Mouse (Mus musculus): Measurements from ENCODE around the gene Usp35. TPM values are rescaled to one million over a fixed set of nuclear protein-coding genes. Genes with fewer than 3 reads are reported as not detected.

Usp35 gene
- polyA plus RNA-seq, 1 experiment = 9.1 TPM

GRCm38 (mm10) chr7:97309461-97310340, 22.1 kb downstream of the Usp35 start:
- Histone ChIP-seq H3K4me1 (ENCODE audit: control insufficient read depth, insufficient read depth, low read length) (no peaks in the 10 kb centered on the region), H3K27ac (ENCODE audit: insufficient read depth, low read length) (no peak overlapping the region), H3K27me3 (ENCODE audit: control insufficient read depth, insufficient read depth, low read length, poor library complexity, severe bottlenecking) (no peaks in the 10 kb centered on the region), H3K36me3 (ENCODE audit: control insufficient read depth, insufficient read depth, low read length, poor library complexity, severe bottlenecking) (no peaks in the 10 kb centered on the region), H3K9ac (ENCODE audit: low read depth, poor library complexity, severe bottlenecking) (no peak overlapping the region), H3K4me3 (ENCODE audit: low read depth, low read length) (no peak overlapping the region), H3K9me3 (replicated peaks; ENCODE audit: control insufficient read depth, insufficient read depth, low read length, poor library complexity, severe bottlenecking) (no peaks in the 10 kb centered on the region)
- TF ChIP-seq EP300 (IDR thresholded peaks at IDR 0.05; ENCODE audit: insufficient read depth, low read depth, low read length) (no peak), POLR2A (IDR thresholded peaks at IDR 0.05; ENCODE audit: insufficient read depth, low read length) (no peak), CTCF (IDR thresholded peaks at IDR 0.05; ENCODE audit: low read depth, low read length) (no peak)

GRCm38 (mm10) chr7:97307546-97307945, 24.3 kb downstream of the Usp35 start:
- H3K4me1 ChIP-seq (ENCODE audit: control insufficient read depth, insufficient read depth, low read length) = no peaks in the 10 kb centered on the region
- TF ChIP-seq CTCF (IDR thresholded peaks at IDR 0.05; ENCODE audit: low read depth, low read length) (no peak), POLR2A (IDR thresholded peaks at IDR 0.05; ENCODE audit: insufficient read depth, low read length) (no peak), EP300 (IDR thresholded peaks at IDR 0.05; ENCODE audit: insufficient read depth, low read depth, low read length) (no peak)
- H3K9ac ChIP-seq (ENCODE audit: low read depth, poor library complexity, severe bottlenecking) = no peak overlapping the region
- no peaks in the 10 kb centered on the region for H3K27me3 ChIP-seq (ENCODE audit: control insufficient read depth, insufficient read depth, low read length, poor library complexity, severe bottlenecking)
- H3K9me3 ChIP-seq (replicated peaks; ENCODE audit: control insufficient read depth, insufficient read depth, low read length, poor library complexity, severe bottlenecking) = no peaks in the 10 kb centered on the region
- H3K27ac ChIP-seq (ENCODE audit: insufficient read depth, low read length) = no peak overlapping the region
- H3K36me3 ChIP-seq (ENCODE audit: control insufficient read depth, insufficient read depth, low read length, poor library complexity, severe bottlenecking) = no peaks in the 10 kb centered on the region
- H3K4me3 ChIP-seq (ENCODE audit: low read depth, low read length) = no peak overlapping the region

GRCm38 (mm10) chr7:97306813-97307212, 25.0 kb downstream of the Usp35 start:
- H3K27ac ChIP-seq (ENCODE audit: insufficient read depth, low read length) = no peak overlapping the region
- H3K4me1 ChIP-seq (ENCODE audit: control insufficient read depth, insufficient read depth, low read length) = no peaks in the 10 kb centered on the region
- TF ChIP-seq POLR2A (IDR thresholded peaks at IDR 0.05; ENCODE audit: insufficient read depth, low read length) = no peak
- H3K36me3 ChIP-seq (ENCODE audit: control insufficient read depth, insufficient read depth, low read length, poor library complexity, severe bottlenecking) = no peaks in the 10 kb centered on the region
- no peak overlapping the region for H3K9ac ChIP-seq (ENCODE audit: low read depth, poor library complexity, severe bottlenecking)
- H3K9me3 ChIP-seq (replicated peaks; ENCODE audit: control insufficient read depth, insufficient read depth, low read length, poor library complexity, severe bottlenecking) = no peaks in the 10 kb centered on the region
- H3K4me3 ChIP-seq (ENCODE audit: low read depth, low read length) = no peak overlapping the region
- H3K27me3 ChIP-seq (ENCODE audit: control insufficient read depth, insufficient read depth, low read length, poor library complexity, severe bottlenecking) = no peaks in the 10 kb centered on the region

GRCm38 (mm10) chr7:97305206-97305605, 26.6 kb downstream of the Usp35 start:
- Histone ChIP-seq H3K4me1 (ENCODE audit: control insufficient read depth, insufficient read depth, low read length) (no peaks in the 10 kb centered on the region), H3K9ac (ENCODE audit: low read depth, poor library complexity, severe bottlenecking) (no peak overlapping the region), H3K4me3 (ENCODE audit: low read depth, low read length) (no peak overlapping the region), H3K9me3 (replicated peaks; ENCODE audit: control insufficient read depth, insufficient read depth, low read length, poor library complexity, severe bottlenecking) (no peaks in the 10 kb centered on the region), H3K36me3 (ENCODE audit: control insufficient read depth, insufficient read depth, low read length, poor library complexity, severe bottlenecking) (no peaks in the 10 kb centered on the region), H3K27ac (ENCODE audit: insufficient read depth, low read length) (no peak overlapping the region), H3K27me3 (ENCODE audit: control insufficient read depth, insufficient read depth, low read length, poor library complexity, severe bottlenecking) (no peaks in the 10 kb centered on the region)
- TF ChIP-seq EP300 (IDR thresholded peaks at IDR 0.05; ENCODE audit: insufficient read depth, low read depth, low read length) (no peak), POLR2A (IDR thresholded peaks at IDR 0.05; ENCODE audit: insufficient read depth, low read length) (no peak), CTCF (IDR thresholded peaks at IDR 0.05; ENCODE audit: low read depth, low read length) (no peak)

- Histone ChIP-seq H3K27me3 (ENCODE audit: control insufficient read depth, insufficient read depth, low read length, poor library complexity, severe bottlenecking) (no peaks in the 10 kb centered on the region), H3K4me1 (ENCODE audit: control insufficient read depth, insufficient read depth, low read length) (no peaks in the 10 kb centered on the region), H3K27ac (ENCODE audit: insufficient read depth, low read length) (no peak overlapping the region), H3K36me3 (ENCODE audit: control insufficient read depth, insufficient read depth, low read length, poor library complexity, severe bottlenecking) (no peaks in the 10 kb centered on the region), H3K4me3 (ENCODE audit: low read depth, low read length) (no peak overlapping the region), H3K9ac (ENCODE audit: low read depth, poor library complexity, severe bottlenecking) (no peak overlapping the region), H3K9me3 (replicated peaks; ENCODE audit: control insufficient read depth, insufficient read depth, low read length, poor library complexity, severe bottlenecking) (no peaks in the 10 kb centered on the region)
- TF ChIP-seq POLR2A (IDR thresholded peaks at IDR 0.05; ENCODE audit: insufficient read depth, low read length) = no peak
- TF ChIP-seq EP300 (IDR thresholded peaks at IDR 0.05; ENCODE audit: insufficient read depth, low read depth, low read length) = no peak
- TF ChIP-seq CTCF (IDR thresholded peaks at IDR 0.05; ENCODE audit: low read depth, low read length) = no peak
Observed at GRCm38 (mm10) chr7:97304471-97304870, 27.3 kb downstream of the Usp35 start.

- no peaks in the 10 kb centered on the region for H3K36me3 ChIP-seq (ENCODE audit: control insufficient read depth, insufficient read depth, low read length, poor library complexity, severe bottlenecking)
Observed at GRCm38 (mm10) chr7:97303614-97304013, 28.2 kb downstream of the Usp35 start.

More at GRCm38 (mm10) chr7:97303614-97304013, 28.2 kb downstream of the Usp35 start:
- Histone ChIP-seq H3K27me3 (ENCODE audit: control insufficient read depth, insufficient read depth, low read length, poor library complexity, severe bottlenecking) (no peaks in the 10 kb centered on the region), H3K4me3 (ENCODE audit: low read depth, low read length) (no peak overlapping the region), H3K9me3 (replicated peaks; ENCODE audit: control insufficient read depth, insufficient read depth, low read length, poor library complexity, severe bottlenecking) (no peaks in the 10 kb centered on the region), H3K4me1 (ENCODE audit: control insufficient read depth, insufficient read depth, low read length) (no peaks in the 10 kb centered on the region), H3K9ac (ENCODE audit: low read depth, poor library complexity, severe bottlenecking) (no peak overlapping the region), H3K27ac (ENCODE audit: insufficient read depth, low read length) (no peak overlapping the region)
- TF ChIP-seq POLR2A (IDR thresholded peaks at IDR 0.05; ENCODE audit: insufficient read depth, low read length) (no peak), EP300 (IDR thresholded peaks at IDR 0.05; ENCODE audit: insufficient read depth, low read depth, low read length) (no peak), CTCF (IDR thresholded peaks at IDR 0.05; ENCODE audit: low read depth, low read length) (no peak)
